Mouse (Mus musculus) brain, embryonic 14.5 days (tissue): ENCODE results near the gene Scimp.
"Not testable (repeated sequence)": the region's sequence is repeated elsewhere in the genome, so short reads cannot be mapped to it uniquely, and the experiment has no call there.

ENCODE experiments used
- CTCF ChIP-seq: fragments of 200-500 bp; IDR thresholded peaks from 2 replicates; pipeline ENCODE4 v1.5.1; 2012; ENCODE audit warnings: inconsistent platforms, mild to moderate bottlenecking, moderate library complexity, borderline replicate concordance; ENCODE audit not compliant: insufficient read depth, insufficient read length; ENCODE audit errors: extremely low read depth
- POLR2A ChIP-seq: fragments of 200-500 bp; IDR thresholded peaks from 2 replicates; pipeline ENCODE4 v1.6.1; 2012; ENCODE audit warnings: mild to moderate bottlenecking, inconsistent platforms, borderline replicate concordance; ENCODE audit not compliant: poor library complexity, insufficient read depth, insufficient read length, severe bottlenecking; ENCODE audit errors: extremely low read depth

DNA sequence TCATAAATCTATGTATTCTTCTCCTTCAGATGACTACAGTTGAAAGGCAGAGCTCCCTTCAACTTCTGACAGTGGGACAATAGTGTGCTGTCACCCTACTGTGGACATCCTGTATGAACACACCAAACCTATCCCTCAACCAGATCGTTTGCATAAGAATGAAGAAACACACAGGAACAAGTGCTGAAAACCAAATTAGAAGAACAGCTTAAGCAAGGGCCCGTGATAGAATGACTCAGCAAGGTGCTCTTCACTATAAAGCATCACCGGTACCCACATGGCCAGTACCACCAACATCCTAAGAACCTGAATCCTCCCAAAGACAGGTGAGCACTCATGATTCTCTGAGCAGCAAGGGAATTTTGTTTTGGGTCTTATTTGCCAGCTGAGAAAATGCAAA lies 51.9 kb downstream of the Scimp start:
- TF ChIP-seq POLR2A, CTCF: not testable (repeated sequence)
